Mouse (Mus musculus): ENCODE results near the gene Atl2. TPM values are rescaled to one million over a fixed set of nuclear protein-coding genes. Genes with fewer than 3 reads are reported as not detected.

The Atl2 gene
- polyA plus RNA-seq, 1 experiment from 2014 or later = 19.3 TPM

- Histone ChIP-seq H3K9ac (replicated peaks; ENCODE audit: low read depth) (no peak overlapping the region), H3K36me3 (ENCODE audit: insufficient read depth, low read length) (no peaks in the 10 kb centered on the region), H3K4me1 (ENCODE audit: insufficient read depth, low read depth, low read length) (peaks cover 6% of the 10 kb centered on the region; the same call in 1 of the 2 replicates), H3K9me3 (ENCODE audit: low read length) (no peaks in the 10 kb centered on the region), H3K27me3 (replicated peaks; ENCODE audit: insufficient read depth, low read length) (no peaks in the 10 kb centered on the region), H3K4me3 (ENCODE audit: low read depth, low read length) (peak overlapping the region; percentile 92), H3K27ac (ENCODE audit: low read length) (no peak overlapping the region), H3K4me2 (replicated peaks; ENCODE audit: low read depth, low read length) (peak overlapping the region; percentile 81)
- ATAC-seq (no peak), DNase-seq (ENCODE audit: low spot score) (no peak)
- TF ChIP-seq CTCF (IDR thresholded peaks at IDR 0.05) = no peak
- no peak for TF ChIP-seq EP300 (IDR thresholded peaks at IDR 0.05)
- 21% methylated on average over 4 of the region's 4 CpGs for WGBS
These were observed 1.9 kb downstream of the Atl2 start for GRCm38 (mm10) chr17:79894054-79894453.

GRCm38 (mm10) chr17:79891944-79892343, 4.0 kb downstream of the Atl2 start:
- no peak overlapping the region for H3K27ac ChIP-seq (ENCODE audit: low read length)
- no peak; the same call in 1 of the 2 replicates for TF ChIP-seq CTCF (IDR thresholded peaks at IDR 0.05)
- no peak for TF ChIP-seq EP300 (IDR thresholded peaks at IDR 0.05)
- H3K27me3 ChIP-seq (replicated peaks; ENCODE audit: insufficient read depth, low read length) = no peaks in the 10 kb centered on the region
- no peak overlapping the region for H3K4me2 ChIP-seq (replicated peaks; ENCODE audit: low read depth, low read length)
- H3K4me1 ChIP-seq (ENCODE audit: insufficient read depth, low read depth, low read length) = peaks cover 6% of the 10 kb centered on the region; the same call in 1 of the 2 replicates
- ATAC-seq (no peak), DNase-seq (ENCODE audit: low spot score) (peak; percentile 26)
- H3K4me3 ChIP-seq (ENCODE audit: low read depth, low read length) = no peak overlapping the region
- 47% methylated on average over 7 of the region's 7 CpGs for WGBS
- H3K9me3 ChIP-seq (ENCODE audit: low read length) = no peaks in the 10 kb centered on the region
- no peak overlapping the region for H3K9ac ChIP-seq (replicated peaks; ENCODE audit: low read depth)
- no peaks in the 10 kb centered on the region for H3K36me3 ChIP-seq (ENCODE audit: insufficient read depth, low read length)

GRCm38 (mm10) chr17:79887926-79888325, 8.0 kb downstream of the Atl2 start:
- TF ChIP-seq CTCF (IDR thresholded peaks at IDR 0.05) (no peak), EP300 (IDR thresholded peaks at IDR 0.05) (no peak)
- peaks cover 3% of the 10 kb centered on the region; the same call in 1 of the 2 replicates for H3K4me1 ChIP-seq (ENCODE audit: insufficient read depth, low read depth, low read length)
- ATAC-seq = no peak
- no peaks in the 10 kb centered on the region for H3K9me3 ChIP-seq (ENCODE audit: low read length)
- no peak for DNase-seq (ENCODE audit: low spot score)
- H3K4me2 ChIP-seq (replicated peaks; ENCODE audit: low read depth, low read length) = no peak overlapping the region
- WGBS = 54% methylated on average over 1 of the region's 1 CpGs
- H3K36me3 ChIP-seq (ENCODE audit: insufficient read depth, low read length) = no peaks in the 10 kb centered on the region
- no peak overlapping the region for H3K9ac ChIP-seq (replicated peaks; ENCODE audit: low read depth)
- H3K27ac ChIP-seq (ENCODE audit: low read length) = no peak overlapping the region
- no peaks in the 10 kb centered on the region for H3K27me3 ChIP-seq (replicated peaks; ENCODE audit: insufficient read depth, low read length)
- H3K4me3 ChIP-seq (ENCODE audit: low read depth, low read length) = no peak overlapping the region

- no peak overlapping the region for H3K27ac ChIP-seq (ENCODE audit: low read length)
- no peaks in the 10 kb centered on the region for H3K36me3 ChIP-seq (ENCODE audit: insufficient read depth, low read length)
- DNase-seq (ENCODE audit: low spot score) = no peak
- no peak for TF ChIP-seq CTCF (IDR thresholded peaks at IDR 0.05)
- no peak for TF ChIP-seq EP300 (IDR thresholded peaks at IDR 0.05)
- H3K27me3 ChIP-seq (replicated peaks; ENCODE audit: insufficient read depth, low read length) = no peaks in the 10 kb centered on the region
- no peak for ATAC-seq
- WGBS = 25% methylated on average over 4 of the region's 4 CpGs
- no peak overlapping the region for H3K9ac ChIP-seq (replicated peaks; ENCODE audit: low read depth)
- H3K9me3 ChIP-seq (ENCODE audit: low read length) = no peaks in the 10 kb centered on the region
- no peak overlapping the region for H3K4me3 ChIP-seq (ENCODE audit: low read depth, low read length)
- no peak overlapping the region for H3K4me2 ChIP-seq (replicated peaks; ENCODE audit: low read depth, low read length)
- peaks cover 3% of the 10 kb centered on the region; the same call in 1 of the 2 replicates for H3K4me1 ChIP-seq (ENCODE audit: insufficient read depth, low read depth, low read length)
These were observed 12.7 kb downstream of the Atl2 start for GRCm38 (mm10) chr17:79883198-79883597.

- Histone ChIP-seq H3K4me2 (replicated peaks; ENCODE audit: low read depth, low read length) (no peak overlapping the region), H3K9ac (replicated peaks; ENCODE audit: low read depth) (no peak overlapping the region), H3K27me3 (replicated peaks; ENCODE audit: insufficient read depth, low read length) (no peaks in the 10 kb centered on the region), H3K4me1 (ENCODE audit: insufficient read depth, low read depth, low read length) (no peaks in the 10 kb centered on the region), H3K27ac (ENCODE audit: low read length) (no peak overlapping the region), H3K36me3 (ENCODE audit: insufficient read depth, low read length) (no peaks in the 10 kb centered on the region), H3K4me3 (ENCODE audit: low read depth, low read length) (no peak overlapping the region), H3K9me3 (ENCODE audit: low read length) (no peaks in the 10 kb centered on the region)
- 58% methylated on average over 5 of the region's 5 CpGs for WGBS
- ATAC-seq (peak; percentile 75), DNase-seq (ENCODE audit: low spot score) (peak; percentile 68)
- TF ChIP-seq EP300 (IDR thresholded peaks at IDR 0.05) (no peak), CTCF (IDR thresholded peaks at IDR 0.05) (no peak)
These were observed 30.9 kb downstream of the Atl2 start for GRCm38 (mm10) chr17:79865027-79865426.

GRCm38 (mm10) chr17:79864503-79864902, 31.4 kb downstream of the Atl2 start:
- TF ChIP-seq EP300 (IDR thresholded peaks at IDR 0.05) (no peak), CTCF (IDR thresholded peaks at IDR 0.05) (no peak)
- Histone ChIP-seq H3K9ac (replicated peaks; ENCODE audit: low read depth) (no peak overlapping the region), H3K4me2 (replicated peaks; ENCODE audit: low read depth, low read length) (no peak overlapping the region), H3K4me1 (ENCODE audit: insufficient read depth, low read depth, low read length) (no peaks in the 10 kb centered on the region), H3K36me3 (ENCODE audit: insufficient read depth, low read length) (peaks cover 3% of the 10 kb centered on the region; the same call in 1 of the 2 replicates), H3K27me3 (replicated peaks; ENCODE audit: insufficient read depth, low read length) (no peaks in the 10 kb centered on the region), H3K9me3 (ENCODE audit: low read length) (no peaks in the 10 kb centered on the region), H3K27ac (ENCODE audit: low read length) (no peak overlapping the region), H3K4me3 (ENCODE audit: low read depth, low read length) (no peak overlapping the region)
- ATAC-seq (no peak), DNase-seq (ENCODE audit: low spot score) (no peak)
- WGBS = 92% methylated on average over 8 of the region's 8 CpGs

GRCm38 (mm10) chr17:79862038-79862437, 33.9 kb downstream of the Atl2 start:
- ATAC-seq (no peak), DNase-seq (ENCODE audit: low spot score) (peak; percentile 70)
- H3K27ac ChIP-seq (ENCODE audit: low read length) = no peak overlapping the region
- H3K4me3 ChIP-seq (ENCODE audit: low read depth, low read length) = no peak overlapping the region
- TF ChIP-seq EP300 (IDR thresholded peaks at IDR 0.05) (no peak), CTCF (IDR thresholded peaks at IDR 0.05) (peak; percentile 67)
- 68% methylated on average over 1 of the region's 1 CpGs for WGBS
- H3K4me2 ChIP-seq (replicated peaks; ENCODE audit: low read depth, low read length) = no peak overlapping the region
- no peaks in the 10 kb centered on the region for H3K4me1 ChIP-seq (ENCODE audit: insufficient read depth, low read depth, low read length)
- no peak overlapping the region for H3K9ac ChIP-seq (replicated peaks; ENCODE audit: low read depth)
- peaks cover 8% of the 10 kb centered on the region; the same call in 1 of the 2 replicates for H3K36me3 ChIP-seq (ENCODE audit: insufficient read depth, low read length)
- no peaks in the 10 kb centered on the region for H3K9me3 ChIP-seq (ENCODE audit: low read length)
- H3K27me3 ChIP-seq (replicated peaks; ENCODE audit: insufficient read depth, low read length) = no peaks in the 10 kb centered on the region
